Mouse (Mus musculus): ENCODE measurements at regions not wholly inside any gene's neighbourhood (a gene's known extent, or its start where the extent isn't known, plus 50 kb on each side); places are given as distances from the start of the nearest gene placed in this dataset.

DNA sequence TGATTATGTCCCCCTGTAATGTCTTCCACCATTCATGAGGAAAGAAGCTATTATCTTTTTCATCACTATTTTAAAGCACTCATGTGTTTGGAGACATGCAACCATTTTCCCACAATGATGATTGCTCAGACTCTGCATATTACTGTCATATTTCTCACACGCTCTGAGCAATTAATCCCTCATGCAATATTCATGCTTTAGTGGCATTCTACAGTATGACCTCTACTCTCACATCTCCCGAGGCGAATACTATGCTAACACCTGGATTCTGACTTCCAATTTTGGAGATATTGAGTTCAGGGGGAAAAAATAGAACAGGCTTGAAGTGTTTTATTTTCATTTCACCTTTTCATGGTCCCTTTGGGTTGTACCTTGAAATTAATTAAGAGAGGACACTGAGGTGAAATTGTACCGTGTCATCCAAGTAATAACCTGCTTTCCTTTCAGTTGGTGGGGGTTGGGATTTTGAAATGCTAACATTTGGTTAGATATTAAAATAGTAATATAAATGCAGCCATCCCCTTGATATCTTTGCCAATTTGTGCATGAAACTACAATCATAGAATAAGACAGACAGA lies 405.1 kb downstream of the Tmem135 start:
- no peak overlapping the region for H3ac ChIP-seq (ENCODE audit: control insufficient read depth, insufficient read length)
- H3K4me3 ChIP-seq, result no peak overlapping the region
- TF ChIP-seq MAX (IDR thresholded peaks at IDR 0.05; ENCODE audit: low read depth) (no peak), SRF (IDR thresholded peaks at IDR 0.05; ENCODE audit: control insufficient read depth, insufficient read length, low read depth) (no peak), TCF3 (IDR thresholded peaks at IDR 0.05; ENCODE audit: insufficient read length, low read depth) (no peak), TCF12 (IDR thresholded peaks at IDR 0.05; ENCODE audit: insufficient read depth, poor library complexity, severe bottlenecking) (no peak)
- H3K27me3 ChIP-seq (ENCODE audit: control insufficient read depth, insufficient read depth, insufficient read length), result no peaks in the 10 kb centered on the region
- no peaks in the 10 kb centered on the region for H3K79me2 ChIP-seq (ENCODE audit: control insufficient read depth, insufficient read depth)
- no peak overlapping the region for H3K4me2 ChIP-seq (ENCODE audit: low read depth)
- H3K36me3 ChIP-seq (ENCODE audit: control insufficient read depth, insufficient read depth), result no peaks in the 10 kb centered on the region

DNA sequence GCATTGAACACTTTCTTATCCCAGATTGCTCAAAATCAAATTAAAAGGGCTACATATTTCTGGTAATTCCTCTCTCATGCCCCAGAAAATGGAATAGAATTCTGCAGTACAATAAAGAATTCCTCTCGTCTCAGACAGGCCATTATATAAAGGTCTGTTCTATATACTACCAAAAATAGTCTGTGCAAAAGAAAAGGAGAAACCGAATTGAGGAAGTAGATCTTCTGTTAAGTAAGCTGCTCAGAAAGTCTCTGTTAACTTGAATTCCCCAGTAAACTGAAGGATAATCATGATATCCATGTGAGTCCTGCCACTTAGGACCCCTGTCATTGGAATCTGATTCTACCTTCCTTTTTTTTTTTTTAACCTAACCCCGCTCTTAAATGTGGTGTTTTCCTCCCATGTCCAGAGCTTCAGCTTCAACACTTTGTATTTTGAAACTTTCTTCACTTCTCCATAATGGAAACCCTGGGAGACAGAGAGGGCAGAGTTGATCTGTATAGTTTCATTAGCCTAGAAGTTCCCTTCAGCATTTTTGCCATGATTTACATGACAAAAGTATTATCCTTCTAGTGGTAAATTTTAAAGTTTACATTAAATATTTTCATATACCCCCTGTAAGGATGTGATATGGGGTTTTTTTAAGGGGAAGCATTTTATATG lies 406.1 kb downstream of the Tmem135 start:
- Histone ChIP-seq H3K36me3 (ENCODE audit: control insufficient read depth, insufficient read depth) (no peaks in the 10 kb centered on the region), H3K79me2 (ENCODE audit: control insufficient read depth, insufficient read depth) (no peaks in the 10 kb centered on the region), H3K27me3 (ENCODE audit: control insufficient read depth, insufficient read depth, insufficient read length) (no peaks in the 10 kb centered on the region), H3K4me2 (ENCODE audit: low read depth) (no peak overlapping the region), H3K4me3 (no peak overlapping the region), H3ac (ENCODE audit: control insufficient read depth, insufficient read length) (no peak overlapping the region)
- TF ChIP-seq TCF12 (IDR thresholded peaks at IDR 0.05; ENCODE audit: insufficient read depth, poor library complexity, severe bottlenecking) (no peak), E2F4 (IDR thresholded peaks at IDR 0.05; ENCODE audit: insufficient read depth) (no peak), SRF (IDR thresholded peaks at IDR 0.05; ENCODE audit: control insufficient read depth, insufficient read length, low read depth) (no peak), USF1 (IDR thresholded peaks at IDR 0.05; ENCODE audit: low read depth) (no peak), POLR2AphosphoS2 (IDR thresholded peaks at IDR 0.05; ENCODE audit: insufficient read length, low read depth) (no peak), MYOG (IDR thresholded peaks at IDR 0.05; ENCODE audit: control insufficient read depth in 1 of 3, insufficient read depth in 1 of 3, insufficient read length in 2 of 3, low read depth in 2 of 3) (no peak), TCF3 (IDR thresholded peaks at IDR 0.05; ENCODE audit: insufficient read length, low read depth) (no peak), MAX (IDR thresholded peaks at IDR 0.05; ENCODE audit: low read depth) (no peak), POLR2A (IDR thresholded peaks at IDR 0.05; ENCODE audit: insufficient read length, low read depth) (no peak), CEBPB (IDR thresholded peaks at IDR 0.05; ENCODE audit: insufficient read depth, poor library complexity, severe bottlenecking) (no peak), REST (IDR thresholded peaks at IDR 0.05; ENCODE audit: insufficient read depth, insufficient read length) (no peak), MYOD1 (IDR thresholded peaks at IDR 0.05; ENCODE audit: control insufficient read depth in 1 of 3, insufficient read length in 2 of 3, low read depth in 2 of 3) (no peak)

DNA sequence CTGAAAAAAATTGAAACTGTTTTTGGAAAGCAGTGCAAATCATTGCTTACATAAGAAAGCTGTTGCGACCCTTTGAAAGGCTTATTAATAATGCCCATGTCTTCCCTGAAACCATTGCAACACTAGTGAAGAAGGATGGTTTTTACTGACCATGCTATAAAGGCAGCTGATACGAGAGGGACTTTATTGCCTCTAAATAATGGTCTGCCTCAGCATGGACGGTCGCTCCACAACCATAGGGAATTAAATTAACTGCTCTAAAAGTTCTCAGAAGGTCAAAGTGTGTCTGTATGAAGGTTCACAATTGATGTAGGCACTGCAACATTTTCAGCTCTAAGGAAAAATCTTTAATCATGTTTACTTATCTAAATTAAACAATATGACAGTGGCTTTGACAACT lies 429.6 kb downstream of the Tmem135 start:
- Histone ChIP-seq H3K27me3 (ENCODE audit: control insufficient read depth, insufficient read depth, insufficient read length) (no peaks in the 10 kb centered on the region), H3K79me2 (ENCODE audit: control insufficient read depth, insufficient read depth) (no peaks in the 10 kb centered on the region), H3K4me2 (ENCODE audit: low read depth) (no peak overlapping the region), H3ac (ENCODE audit: control insufficient read depth, insufficient read length) (no peak overlapping the region), H3K36me3 (ENCODE audit: control insufficient read depth, insufficient read depth) (no peaks in the 10 kb centered on the region), H3K4me3 (no peak overlapping the region)
- no peak for TF ChIP-seq REST (IDR thresholded peaks at IDR 0.05; ENCODE audit: insufficient read depth, insufficient read length)
- TF ChIP-seq SRF (IDR thresholded peaks at IDR 0.05; ENCODE audit: control insufficient read depth, insufficient read length, low read depth), result no peak
- no peak for TF ChIP-seq MAX (IDR thresholded peaks at IDR 0.05; ENCODE audit: low read depth)
- TF ChIP-seq MYOG (IDR thresholded peaks at IDR 0.05; ENCODE audit: control insufficient read depth in 1 of 3, insufficient read depth in 1 of 3, insufficient read length in 2 of 3, low read depth in 2 of 3), result no peak

DNA sequence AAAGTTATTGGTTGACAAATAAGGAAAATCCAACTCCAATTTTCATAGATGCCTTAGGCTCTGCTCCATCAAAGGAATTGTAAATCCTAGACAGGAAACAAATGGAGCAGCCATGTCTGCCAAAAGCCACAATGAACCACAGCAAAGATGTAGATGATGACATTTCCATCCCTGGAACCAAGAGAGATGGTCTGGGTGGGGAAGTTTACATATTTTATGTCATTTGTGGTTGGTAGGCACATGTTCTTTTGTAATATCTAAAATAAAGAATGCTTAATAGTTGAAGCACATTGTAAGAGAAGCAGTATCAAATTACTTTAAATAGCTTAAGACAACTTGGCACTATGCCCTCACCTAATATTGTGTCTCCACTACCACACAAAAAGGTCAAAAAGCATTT lies 443.2 kb downstream of the Tmem135 start:
- H3K4me3 ChIP-seq, result no peak overlapping the region
- H3K4me2 ChIP-seq (ENCODE audit: low read depth), result no peak overlapping the region
- H3K27me3 ChIP-seq (ENCODE audit: control insufficient read depth, insufficient read depth, insufficient read length), result no peaks in the 10 kb centered on the region
- H3K79me2 ChIP-seq (ENCODE audit: control insufficient read depth, insufficient read depth), result no peaks in the 10 kb centered on the region
- TF ChIP-seq MAX (IDR thresholded peaks at IDR 0.05; ENCODE audit: low read depth) (no peak), CEBPB (IDR thresholded peaks at IDR 0.05; ENCODE audit: insufficient read depth, poor library complexity, severe bottlenecking) (peak; percentile 55; the same call in 1 of the 2 replicates)
- no peak overlapping the region for H3ac ChIP-seq (ENCODE audit: control insufficient read depth, insufficient read length)
- H3K36me3 ChIP-seq (ENCODE audit: control insufficient read depth, insufficient read depth), result no peaks in the 10 kb centered on the region

DNA sequence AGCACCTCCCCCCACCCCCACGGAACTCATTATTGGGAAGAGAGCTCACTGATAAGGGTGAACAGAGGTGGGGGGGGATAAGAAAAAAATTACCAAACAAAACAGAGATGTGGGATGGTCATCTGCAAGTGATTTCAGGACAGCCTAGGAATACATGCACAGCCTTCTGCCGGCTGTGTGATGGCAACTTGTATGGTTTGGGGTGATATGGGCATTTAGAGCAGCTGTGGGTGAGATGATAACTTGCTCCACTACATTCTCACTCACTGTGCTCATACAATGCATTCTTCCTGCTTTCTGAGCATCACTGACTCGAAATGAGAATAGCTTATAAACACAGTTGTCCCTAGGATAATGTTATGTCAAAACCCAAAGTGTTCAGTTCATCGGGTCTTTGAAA lies 443.8 kb downstream of the Tmem135 start:
- H3ac ChIP-seq (ENCODE audit: control insufficient read depth, insufficient read length), result no peak overlapping the region
- no peak overlapping the region for H3K4me3 ChIP-seq
- peak overlapping the region; percentile 45 for H3K4me2 ChIP-seq (ENCODE audit: low read depth)
- H3K79me2 ChIP-seq (ENCODE audit: control insufficient read depth, insufficient read depth), result no peaks in the 10 kb centered on the region
- H3K27me3 ChIP-seq (ENCODE audit: control insufficient read depth, insufficient read depth, insufficient read length), result no peaks in the 10 kb centered on the region
- no peaks in the 10 kb centered on the region for H3K36me3 ChIP-seq (ENCODE audit: control insufficient read depth, insufficient read depth)
- TF ChIP-seq CEBPB (IDR thresholded peaks at IDR 0.05; ENCODE audit: insufficient read depth, poor library complexity, severe bottlenecking), result no peak
- TF ChIP-seq E2F4 (IDR thresholded peaks at IDR 0.05; ENCODE audit: insufficient read depth), result no peak
- no peak for TF ChIP-seq REST (IDR thresholded peaks at IDR 0.05; ENCODE audit: insufficient read depth, insufficient read length)
- TF ChIP-seq MYOG (IDR thresholded peaks at IDR 0.05; ENCODE audit: control insufficient read depth in 1 of 3, insufficient read depth in 1 of 3, insufficient read length in 2 of 3, low read depth in 2 of 3), result no peak

Data from myocyte (in vitro differentiated cells).